Mouse (Mus musculus): ENCODE data around the gene Gdpd5.

GRCm38 (mm10) chr7:99351104-99351801, 30.0 kb upstream of the Gdpd5 start:
- TF ChIP-seq CTCF (IDR thresholded peaks at IDR 0.05 in 2 of 3, conservative IDR thresholded peaks at IDR 0.05 in 1 of 3; ENCODE audit: control insufficient read depth in 1 of 3, insufficient read depth in 1 of 3, low read depth in 2 of 3, low read length in 3 of 3, poor library complexity in 1 of 3, severe bottlenecking in 1 of 3) (no peak), EP300 (IDR thresholded peaks at IDR 0.05; ENCODE audit: low read depth in 1 of 2, low read length in 2 of 2) (no peak), RAD21 (IDR thresholded peaks at IDR 0.05; ENCODE audit: low read depth, low read length) (no peak), POLR2A (IDR thresholded peaks at IDR 0.05; ENCODE audit: control insufficient read depth in 1 of 2, insufficient read depth in 1 of 2, low read depth in 1 of 2, low read length in 2 of 2, poor library complexity in 1 of 2) (no peak), SIN3A (IDR thresholded peaks at IDR 0.05; ENCODE audit: low read length) (no peak), TAL1 (IDR thresholded peaks at IDR 0.05; ENCODE audit: low read length) (no peak), ETS1 (IDR thresholded peaks at IDR 0.05; ENCODE audit: low read depth, low read length) (no peak), TCF12 (IDR thresholded peaks at IDR 0.05; ENCODE audit: low read depth, low read length) (no peak), CHD2 (IDR thresholded peaks at IDR 0.05; ENCODE audit: low read length) (no peak), ZMIZ1 (IDR thresholded peaks at IDR 0.05; ENCODE audit: low read depth, low read length) (no peak), CHD1 (IDR thresholded peaks at IDR 0.05; ENCODE audit: low read depth, low read length) (no peak), MXI1 (IDR thresholded peaks at IDR 0.05; ENCODE audit: low read depth, low read length) (no peak)
